Mouse (Mus musculus): Measurements from ENCODE around the gene Map3k19. TPM values are rescaled to one million over a fixed set of nuclear protein-coding genes. Genes with fewer than 3 reads are reported as not detected.

The Map3k19 gene
- polyA plus RNA-seq, 1 experiment from 2014 or later = not detected

GRCm38 (mm10) chr1:127785882-127786281 lies 68.9 kb downstream of the Map3k19 start:
- Histone ChIP-seq H3K4me3 (replicated peaks; ENCODE audit: low read length) (no peak overlapping the region), H3K36me3 (ENCODE audit: control insufficient read depth, insufficient read depth, low read length) (no peaks in the 10 kb centered on the region), H3K27ac (ENCODE audit: low read length) (no peak overlapping the region), H3K4me1 (ENCODE audit: control insufficient read depth, insufficient read depth, low read length) (peaks cover 4% of the 10 kb centered on the region; the same call in 1 of the 2 replicates), H3K27me3 (ENCODE audit: control insufficient read depth, insufficient read depth, low read length) (no peaks in the 10 kb centered on the region), H3K4me2 (ENCODE audit: low read depth, low read length) (no peak overlapping the region), H3K9ac (ENCODE audit: low read length) (no peak overlapping the region), H3K9me3 (replicated peaks; ENCODE audit: control insufficient read depth, low read length) (no peaks in the 10 kb centered on the region)
- ATAC-seq (ENCODE audit: insufficient read depth, low FRiP score) = no peak
- 56% methylated on average over 1 of the region's 1 CpGs for WGBS

- ATAC-seq (ENCODE audit: insufficient read depth, low FRiP score) = no peak
- Histone ChIP-seq H3K9ac (ENCODE audit: low read length) (no peak overlapping the region), H3K4me3 (replicated peaks; ENCODE audit: low read length) (no peak overlapping the region)
Measured at GRCm38 (mm10) chr1:127783862-127784261, 71.0 kb downstream of the Map3k19 start.

GRCm38 (mm10) chr1:127780849-127781248 lies 74.0 kb downstream of the Map3k19 start:
- Histone ChIP-seq H3K9me3 (replicated peaks; ENCODE audit: control insufficient read depth, low read length) (no peaks in the 10 kb centered on the region), H3K4me3 (replicated peaks; ENCODE audit: low read length) (no peak overlapping the region), H3K27me3 (ENCODE audit: control insufficient read depth, insufficient read depth, low read length) (no peaks in the 10 kb centered on the region), H3K4me2 (ENCODE audit: low read depth, low read length) (no peak overlapping the region), H3K9ac (ENCODE audit: low read length) (no peak overlapping the region), H3K4me1 (ENCODE audit: control insufficient read depth, insufficient read depth, low read length) (peaks cover 20% of the 10 kb centered on the region), H3K27ac (ENCODE audit: low read length) (no peak overlapping the region), H3K36me3 (ENCODE audit: control insufficient read depth, insufficient read depth, low read length) (no peaks in the 10 kb centered on the region)
- ATAC-seq (ENCODE audit: insufficient read depth, low FRiP score) = no peak
- 68% methylated on average over 2 of the region's 2 CpGs for WGBS

More at GRCm38 (mm10) chr1:127783862-127784261, 71.0 kb downstream of the Map3k19 start:
- no peaks in the 10 kb centered on the region for H3K27me3 ChIP-seq (ENCODE audit: control insufficient read depth, insufficient read depth, low read length)
- no peaks in the 10 kb centered on the region for H3K36me3 ChIP-seq (ENCODE audit: control insufficient read depth, insufficient read depth, low read length)
- H3K4me2 ChIP-seq (ENCODE audit: low read depth, low read length) = no peak overlapping the region
- H3K27ac ChIP-seq (ENCODE audit: low read length) = no peak overlapping the region
- H3K9me3 ChIP-seq (replicated peaks; ENCODE audit: control insufficient read depth, low read length) = no peaks in the 10 kb centered on the region
- H3K4me1 ChIP-seq (ENCODE audit: control insufficient read depth, insufficient read depth, low read length) = peaks cover 10% of the 10 kb centered on the region; the same call in 1 of the 2 replicates

- no peaks in the 10 kb centered on the region for H3K27me3 ChIP-seq (ENCODE audit: control insufficient read depth, insufficient read depth, low read length)
- H3K4me2 ChIP-seq (ENCODE audit: low read depth, low read length) = no peak overlapping the region
- no peak overlapping the region for H3K4me3 ChIP-seq (replicated peaks; ENCODE audit: low read length)
- peaks cover 23% of the 10 kb centered on the region for H3K4me1 ChIP-seq (ENCODE audit: control insufficient read depth, insufficient read depth, low read length)
- no peak overlapping the region for H3K9ac ChIP-seq (ENCODE audit: low read length)
- no peaks in the 10 kb centered on the region for H3K9me3 ChIP-seq (replicated peaks; ENCODE audit: control insufficient read depth, low read length)
- H3K27ac ChIP-seq (ENCODE audit: low read length) = no peak overlapping the region
- no peak for ATAC-seq (ENCODE audit: insufficient read depth, low FRiP score)
- 34% methylated on average over 3 of the region's 3 CpGs for whole genome bisulfite sequencing
- H3K36me3 ChIP-seq (ENCODE audit: control insufficient read depth, insufficient read depth, low read length) = no peaks in the 10 kb centered on the region
Measured at GRCm38 (mm10) chr1:127780142-127780541, 74.7 kb downstream of the Map3k19 start.

GRCm38 (mm10) chr1:127778611-127779010 lies 76.2 kb downstream of the Map3k19 start:
- Histone ChIP-seq H3K4me2 (ENCODE audit: low read depth, low read length) (no peak overlapping the region), H3K9me3 (replicated peaks; ENCODE audit: control insufficient read depth, low read length) (no peaks in the 10 kb centered on the region), H3K27me3 (ENCODE audit: control insufficient read depth, insufficient read depth, low read length) (no peaks in the 10 kb centered on the region), H3K36me3 (ENCODE audit: control insufficient read depth, insufficient read depth, low read length) (no peaks in the 10 kb centered on the region), H3K4me3 (replicated peaks; ENCODE audit: low read length) (no peak overlapping the region), H3K9ac (ENCODE audit: low read length) (no peak overlapping the region), H3K27ac (ENCODE audit: low read length) (no peak overlapping the region), H3K4me1 (ENCODE audit: control insufficient read depth, insufficient read depth, low read length) (peaks cover 21% of the 10 kb centered on the region)
- ATAC-seq (ENCODE audit: insufficient read depth, low FRiP score) = no peak
- WGBS = 93% methylated on average over 3 of the region's 3 CpGs

- Histone ChIP-seq H3K36me3 (ENCODE audit: control insufficient read depth, insufficient read depth, low read length) (no peaks in the 10 kb centered on the region), H3K9ac (ENCODE audit: low read length) (no peak overlapping the region), H3K4me2 (ENCODE audit: low read depth, low read length) (peak overlapping the region; percentile 41), H3K4me3 (replicated peaks; ENCODE audit: low read length) (peak overlapping the region; percentile 8; the same call in 1 of the 2 replicates), H3K9me3 (replicated peaks; ENCODE audit: control insufficient read depth, low read length) (no peaks in the 10 kb centered on the region), H3K27ac (ENCODE audit: low read length) (0 out of 2 replicates have a peak overlapping the region, but pooled peaks have one; percentile 21), H3K4me1 (ENCODE audit: control insufficient read depth, insufficient read depth, low read length) (peaks cover 22% of the 10 kb centered on the region), H3K27me3 (ENCODE audit: control insufficient read depth, insufficient read depth, low read length) (no peaks in the 10 kb centered on the region)
- ATAC-seq (ENCODE audit: insufficient read depth, low FRiP score) = no peak
- WGBS = 46% methylated on average over 6 of the region's 6 CpGs
Measured at GRCm38 (mm10) chr1:127776246-127776645, 78.6 kb downstream of the Map3k19 start.

GRCm38 (mm10) chr1:127775206-127775720 lies 79.6 kb downstream of the Map3k19 start:
- no peaks in the 10 kb centered on the region for H3K27me3 ChIP-seq (ENCODE audit: control insufficient read depth, insufficient read depth, low read length)
- no peak for ATAC-seq (ENCODE audit: insufficient read depth, low FRiP score)
- H3K4me1 ChIP-seq (ENCODE audit: control insufficient read depth, insufficient read depth, low read length) = peaks cover 22% of the 10 kb centered on the region
- peak overlapping the region; percentile 70 for H3K4me2 ChIP-seq (ENCODE audit: low read depth, low read length)
- H3K36me3 ChIP-seq (ENCODE audit: control insufficient read depth, insufficient read depth, low read length) = no peaks in the 10 kb centered on the region
- H3K4me3 ChIP-seq (replicated peaks; ENCODE audit: low read length) = peak overlapping the region; percentile 82
- no peak overlapping the region for H3K27ac ChIP-seq (ENCODE audit: low read length)
- H3K9ac ChIP-seq (ENCODE audit: low read length) = peak overlapping the region; percentile 61
- no peaks in the 10 kb centered on the region for H3K9me3 ChIP-seq (replicated peaks; ENCODE audit: control insufficient read depth, low read length)
- 7% methylated on average over 10 of the region's 10 CpGs for WGBS

GRCm38 (mm10) chr1:127774501-127774880 lies 80.3 kb downstream of the Map3k19 start:
- H3K27me3 ChIP-seq (ENCODE audit: control insufficient read depth, insufficient read depth, low read length) = no peaks in the 10 kb centered on the region
- H3K4me3 ChIP-seq (replicated peaks; ENCODE audit: low read length) = peak overlapping the region; percentile 82
- H3K9ac ChIP-seq (ENCODE audit: low read length) = peak overlapping the region; percentile 91
- peak overlapping the region; percentile 92 for H3K27ac ChIP-seq (ENCODE audit: low read length)
- under 1% methylated on average over 31 of the region's 31 CpGs for WGBS
- H3K36me3 ChIP-seq (ENCODE audit: control insufficient read depth, insufficient read depth, low read length) = no peaks in the 10 kb centered on the region
- H3K9me3 ChIP-seq (replicated peaks; ENCODE audit: control insufficient read depth, low read length) = no peaks in the 10 kb centered on the region
- ATAC-seq (ENCODE audit: insufficient read depth, low FRiP score) = peak; percentile 18
- peak overlapping the region; percentile 70 for H3K4me2 ChIP-seq (ENCODE audit: low read depth, low read length)
- peaks cover 19% of the 10 kb centered on the region for H3K4me1 ChIP-seq (ENCODE audit: control insufficient read depth, insufficient read depth, low read length)

- no peaks in the 10 kb centered on the region for H3K27me3 ChIP-seq (ENCODE audit: control insufficient read depth, insufficient read depth, low read length)
- peaks cover 16% of the 10 kb centered on the region for H3K4me1 ChIP-seq (ENCODE audit: control insufficient read depth, insufficient read depth, low read length)
- H3K4me2 ChIP-seq (ENCODE audit: low read depth, low read length) = peak within 1 kb of the TSS; percentile 84
- H3K36me3 ChIP-seq (ENCODE audit: control insufficient read depth, insufficient read depth, low read length) = no peaks in the 10 kb centered on the region
- peak within 1 kb of the TSS; percentile 91 for H3K9ac ChIP-seq (ENCODE audit: low read length)
- ATAC-seq (ENCODE audit: insufficient read depth, low FRiP score) = peak; percentile 99
- H3K9me3 ChIP-seq (replicated peaks; ENCODE audit: control insufficient read depth, low read length) = no peaks in the 10 kb centered on the region
- H3K27ac ChIP-seq (ENCODE audit: low read length) = peak within 1 kb of the TSS; percentile 93
- under 1% methylated on average over 62 of the region's 63 CpGs for WGBS
- peak within 1 kb of the TSS; percentile 82 for H3K4me3 ChIP-seq (replicated peaks; ENCODE audit: low read length)
Measured at GRCm38 (mm10) chr1:127773803-127774500, 80.9 kb downstream of the Map3k19 start, which contains the start of gene Ccnt2. Gene Ccnt2 (plus strand): TSS chr1:127774164.
